In the genomic region with DNA sequence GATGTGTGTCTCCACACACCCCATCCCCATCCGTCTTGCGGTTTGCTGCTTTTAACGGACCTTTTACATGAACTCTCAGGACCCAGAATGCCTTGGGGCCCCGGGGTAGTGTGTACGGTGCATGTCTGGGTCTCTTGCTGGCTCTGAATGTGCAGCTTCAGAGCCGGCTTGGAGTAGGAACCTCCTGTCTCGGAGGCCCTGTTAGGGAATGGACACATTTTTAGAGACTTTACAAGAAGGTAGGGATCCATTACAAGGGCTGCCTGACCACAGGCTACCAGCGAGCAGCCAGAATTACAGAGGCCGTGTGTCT, we compare ENCODE assay signal across 8 mouse cellular contexts. TPM values are rescaled to one million over a fixed set of nuclear protein-coding genes. Genes with fewer than 3 reads are reported as not detected.
DNase-seq lines count a peak whose midpoint lies in the region; ATAC-seq and TF ChIP-seq lines count a peak whose summit lies in the region.

No protein-coding gene starts in this region.

- intact Hi-C loops in heart, postnatal 14 days (cut with DNase I): no loop called here
- intact Hi-C loops in left cerebral cortex, postnatal 4 days (cut with DNase I): no loop called here

- TF ChIP-seq EP300 in ES-Bruce4 (IDR thresholded peaks at IDR 0.05; ENCODE audit: insufficient read depth, low read depth, low read length): no peak

- peaks cover 30% of the 10 kb centered on the region for H3K4me1 ChIP-seq in heart, embryonic 11.5 days (ENCODE audit: control insufficient read depth, insufficient read depth, low read length)
- peaks cover 6% of the 10 kb centered on the region for H3K4me1 ChIP-seq in ES-Bruce4 (ENCODE audit: control insufficient read depth, insufficient read depth, low read length)
- H3K4me1 ChIP-seq in limb, embryonic 14.5 days (ENCODE audit: control insufficient read depth, insufficient read depth, low read length): peaks cover 33% of the 10 kb centered on the region
- H3K4me1 ChIP-seq in heart, embryonic 12.5 days (replicated peaks): peaks cover 48% of the 10 kb centered on the region

- H3K9ac ChIP-seq in heart, embryonic 11.5 days (ENCODE audit: low read depth, low read length): no peak overlapping the region
- H3K9ac ChIP-seq in ES-Bruce4 (ENCODE audit: low read depth, poor library complexity, severe bottlenecking): no peak overlapping the region
- H3K9ac ChIP-seq in limb, embryonic 14.5 days (ENCODE audit: low read depth, low read length, severe bottlenecking): no peak overlapping the region
- H3K9ac ChIP-seq in heart, embryonic 12.5 days: no peak overlapping the region

- ATAC-seq in heart, embryonic 11.5 days (replicated peaks; ENCODE audit: insufficient number of reproducible peaks, low FRiP score, low TSS enrichment): no peak
- peak; percentile 70 for ATAC-seq in limb, embryonic 14.5 days (ENCODE audit: low FRiP score, low read depth)
- no peak for ATAC-seq in heart, embryonic 12.5 days (ENCODE audit: insufficient number of reproducible peaks, low FRiP score)

- no peak for TF ChIP-seq POLR2A in ES-Bruce4 (IDR thresholded peaks at IDR 0.05; ENCODE audit: insufficient read depth, low read length)
- no peak for TF ChIP-seq POLR2A in limb, embryonic 14.5 days (IDR thresholded peaks at IDR 0.05; ENCODE audit: borderline replicate concordance, extremely low read depth, insufficient read depth, insufficient read length)

- no peak for DNase-seq in heart, postnatal 14 days
- DNase-seq in limb, embryonic 14.5 days (ENCODE audit: low spot score): peak; percentile 23
- peak; percentile 31 for DNase-seq in spleen, adult 12 weeks (ENCODE audit: low spot score)
- DNase-seq in adrenal gland, postnatal 25 days: no peak
- no peak for DNase-seq in left cerebral cortex, postnatal 4 days

- H3K36me3 ChIP-seq in heart, embryonic 11.5 days (ENCODE audit: control insufficient read depth, insufficient read depth, low read length): no peaks in the 10 kb centered on the region
- H3K36me3 ChIP-seq in ES-Bruce4 (ENCODE audit: control insufficient read depth, insufficient read depth, low read length, poor library complexity, severe bottlenecking): no peaks in the 10 kb centered on the region
- no peaks in the 10 kb centered on the region for H3K36me3 ChIP-seq in limb, embryonic 14.5 days (ENCODE audit: control insufficient read depth, insufficient read depth, low read length)
- peaks cover 9% of the 10 kb centered on the region; the same call in 1 of the 2 replicates for H3K36me3 ChIP-seq in heart, embryonic 12.5 days

- no peak for TF ChIP-seq CTCF in ES-Bruce4 (IDR thresholded peaks at IDR 0.05; ENCODE audit: low read depth, low read length)

- WGBS in heart, embryonic 11.5 days (ENCODE audit: insufficient replicate concordance): 28% methylated on average over 9 of the region's 9 CpGs
- 8% methylated on average over 9 of the region's 9 CpGs for whole genome bisulfite sequencing in limb, embryonic 14.5 days
- 31% methylated on average over 9 of the region's 9 CpGs for WGBS in heart, embryonic 12.5 days

- no peaks in the 10 kb centered on the region for H3K9me3 ChIP-seq in heart, embryonic 11.5 days (replicated peaks; ENCODE audit: control insufficient read depth, low read length)
- H3K9me3 ChIP-seq in ES-Bruce4 (replicated peaks; ENCODE audit: control insufficient read depth, insufficient read depth, low read length, poor library complexity, severe bottlenecking): no peaks in the 10 kb centered on the region
- no peaks in the 10 kb centered on the region for H3K9me3 ChIP-seq in limb, embryonic 14.5 days (ENCODE audit: control insufficient read depth, low read length)
- 0 out of 2 replicates have a peak, but pooled peaks cover 5% of the 10 kb centered on the region for H3K9me3 ChIP-seq in heart, embryonic 12.5 days (replicated peaks)

- H3K4me3 ChIP-seq in heart, embryonic 11.5 days (ENCODE audit: low read depth, low read length): no peak overlapping the region
- H3K4me3 ChIP-seq in ES-Bruce4 (ENCODE audit: low read depth, low read length): no peak overlapping the region
- H3K4me3 ChIP-seq in limb, embryonic 14.5 days (replicated peaks; ENCODE audit: low read length): no peak overlapping the region
- H3K4me3 ChIP-seq in heart, embryonic 12.5 days: no peak overlapping the region

- no peaks in the 10 kb centered on the region for H3K27me3 ChIP-seq in heart, embryonic 11.5 days (ENCODE audit: control insufficient read depth, insufficient read depth, low read length)
- no peaks in the 10 kb centered on the region for H3K27me3 ChIP-seq in ES-Bruce4 (ENCODE audit: control insufficient read depth, insufficient read depth, low read length, poor library complexity, severe bottlenecking)
- no peaks in the 10 kb centered on the region for H3K27me3 ChIP-seq in limb, embryonic 14.5 days (ENCODE audit: control insufficient read depth, insufficient read depth, low read length)
- H3K27me3 ChIP-seq in heart, embryonic 12.5 days (replicated peaks): no peaks in the 10 kb centered on the region

- H3K4me2 ChIP-seq in heart, embryonic 11.5 days: peak overlapping the region; percentile 6; the same call in 1 of the 2 replicates
- peak overlapping the region; percentile 9; the same call in 1 of the 2 replicates for H3K4me2 ChIP-seq in limb, embryonic 14.5 days (replicated peaks; ENCODE audit: low read depth, low read length, severe bottlenecking)
- no peak overlapping the region for H3K4me2 ChIP-seq in heart, embryonic 12.5 days

- H3K27ac ChIP-seq in heart, embryonic 11.5 days (ENCODE audit: low read depth, low read length): 0 out of 2 replicates have a peak overlapping the region, but pooled peaks have one; percentile 29
- peak overlapping the region; percentile 50 for H3K27ac ChIP-seq in ES-Bruce4 (ENCODE audit: insufficient read depth, low read length)
- peak overlapping the region; percentile 55; the same call in 1 of the 2 replicates for H3K27ac ChIP-seq in limb, embryonic 14.5 days (replicated peaks; ENCODE audit: low read depth, low read length)
- no peak overlapping the region for H3K27ac ChIP-seq in heart, embryonic 12.5 days (ENCODE audit: poor library complexity, severe bottlenecking)

RNA-seq across cellular contexts. Expression of a gene that starts 10.3 kb away (rescaled TPM):
- 0.59 and 0.60 TPM in 2 replicates for polyA plus RNA-seq in heart, embryonic 11.5 days (2014; fragmentation: Nextera tagmentation; extraction: Ambion mirVana)
- 1 to 10 TPM; 2.1 to 5.2 TPM for total RNA-seq in heart, postnatal 14 days (2021)
- 1.1 TPM in 1 of 2 replicates, not detected in the other for polyA plus RNA-seq in ES-Bruce4 (2011; ENCODE audit: insufficient read depth, insufficient read length, low read depth, missing spikeins)
- 3.6 and 3.9 TPM in 2 replicates for polyA plus RNA-seq in limb, embryonic 14.5 days (2012; rRNA removed)
- polyA plus RNA-seq in limb, embryonic 14.5 days (2014; fragmentation: Nextera tagmentation; extraction: Ambion mirVana): 2.5 and 2.8 TPM in 2 replicates
- total RNA-seq in adrenal gland, postnatal 25 days (2021): 1.9 and 3.6 TPM in 2 replicates
- 0.92 and 1.4 TPM in 2 replicates for polyA plus RNA-seq in heart, embryonic 12.5 days (2016; fragmentation: Nextera tagmentation; extraction: Ambion mirVana)
- 1 to 10 TPM; 2.1 to 2.7 TPM for total RNA-seq in left cerebral cortex, postnatal 4 days (2021)

Comparison
In these comparisons a context has a peak if more than half of its experiments do, and no peak if none do; other contexts are left out.
1. DNase-seq: peak in limb, embryonic 14.5 days (single experiment) and spleen, adult 12 weeks (single experiment); none in heart, postnatal 14 days (0 of 2), adrenal gland, postnatal 25 days (single experiment) and left cerebral cortex, postnatal 4 days (single experiment).